Mouse (Mus musculus) thymus, postnatal 10 days (tissue): ENCODE data around the gene Orm2.

Experiments
- DNase-seq, 2 experiments: peaks; one replicate each; pipeline ENCODE4 v3.0.0; 2021; ENCODE audit warnings: low spot score in 2 of 2

The Orm2 gene

DNA sequence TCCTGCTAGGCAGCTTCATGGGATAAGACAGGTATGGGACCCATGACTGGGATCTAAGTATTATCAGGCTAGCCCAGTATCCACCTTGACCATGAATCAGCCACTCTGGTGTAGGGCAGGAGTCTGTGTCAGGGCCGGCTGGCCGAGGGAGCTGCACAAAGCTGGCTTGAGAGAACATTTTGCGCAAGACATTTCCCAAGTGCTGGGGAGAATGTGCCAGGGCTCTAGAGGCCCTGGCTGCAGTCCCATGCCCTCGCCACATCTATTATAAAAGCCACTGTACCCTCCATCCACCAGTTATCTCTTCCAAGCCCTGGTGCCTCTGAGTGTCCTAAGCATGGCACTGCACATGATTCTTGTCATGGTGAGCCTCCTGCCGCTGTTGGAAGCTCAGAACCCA, at the start of gene Orm2:
TSS of gene Orm2 (plus strand) at position 300 of the 400 bp plus-strand sequence.
- no peak for DNase-seq

DNA sequence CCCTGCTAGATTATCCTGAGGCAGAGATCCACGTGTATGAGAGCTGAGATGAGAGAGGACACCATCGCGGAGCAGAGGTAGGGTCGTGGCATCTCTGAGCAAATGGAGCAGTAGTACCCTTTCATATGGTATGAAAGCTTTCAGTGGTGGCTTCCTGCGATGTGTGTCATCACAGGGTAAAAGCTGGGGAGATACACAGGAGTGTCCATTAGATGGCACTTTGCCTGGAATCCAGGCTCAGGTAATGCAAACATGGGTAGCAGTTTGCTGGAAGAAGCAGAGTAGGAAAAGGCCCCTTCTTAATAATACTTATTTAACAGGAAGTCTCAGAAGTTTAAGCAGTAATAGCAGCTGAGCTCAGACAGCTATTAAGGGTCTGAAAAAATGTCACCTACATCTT, 48.2 kb upstream of the Orm2 start:
- no peak for DNase-seq

DNA sequence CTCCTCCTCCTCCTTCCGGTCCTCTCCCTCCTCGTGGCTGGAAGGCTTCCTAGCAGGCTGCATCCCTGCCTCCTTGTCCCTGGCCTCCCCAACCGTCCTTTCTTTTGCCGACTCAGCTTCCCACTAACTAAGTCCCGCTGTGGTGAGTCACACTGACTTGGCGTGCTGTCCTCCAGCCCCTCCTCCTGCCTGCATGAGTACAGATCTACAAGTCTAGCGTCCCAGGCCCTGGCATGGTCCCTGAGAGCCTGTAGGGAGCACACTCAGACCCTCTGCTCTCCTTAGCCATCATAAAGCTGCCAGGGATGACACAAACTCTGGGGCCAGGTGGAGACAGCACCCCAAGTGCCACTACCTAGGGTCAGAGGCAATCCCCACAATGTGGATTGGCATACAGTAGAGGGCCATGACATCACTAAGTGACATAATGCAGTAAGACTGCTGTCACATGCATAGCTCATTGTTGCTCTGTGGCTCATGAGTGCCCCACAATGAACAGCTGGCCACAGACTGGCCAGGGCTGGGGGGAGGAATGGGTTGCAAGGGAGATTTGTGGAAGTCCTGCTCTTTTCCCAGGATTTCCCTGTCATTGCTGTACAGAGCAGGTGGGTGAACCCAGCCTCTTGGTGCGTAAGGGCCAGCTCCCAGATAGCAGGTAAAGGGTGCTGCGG, 46.0 kb upstream of the Orm2 start:
- no peak for DNase-seq

DNA sequence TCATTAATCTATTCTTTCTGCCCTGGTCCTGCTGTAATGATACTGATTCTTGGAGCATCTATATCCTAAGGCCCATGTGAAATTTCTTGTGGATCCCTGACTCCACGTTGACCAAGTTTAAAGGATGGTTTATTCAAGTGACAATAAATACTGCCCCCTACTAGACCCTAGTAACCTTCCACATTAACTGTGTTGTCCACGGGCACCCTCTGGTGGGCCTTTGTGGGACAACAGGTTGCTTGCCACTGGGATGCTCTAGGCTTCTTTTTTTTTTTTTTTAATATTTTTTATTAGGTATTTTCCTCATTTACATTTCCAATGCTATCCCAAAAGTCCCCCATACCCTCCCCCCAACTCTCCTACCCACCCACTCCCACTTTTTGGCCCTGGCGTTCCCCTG, 42.7 kb upstream of the Orm2 start:
- DNase-seq: peak; percentile 44 to 70

DNA sequence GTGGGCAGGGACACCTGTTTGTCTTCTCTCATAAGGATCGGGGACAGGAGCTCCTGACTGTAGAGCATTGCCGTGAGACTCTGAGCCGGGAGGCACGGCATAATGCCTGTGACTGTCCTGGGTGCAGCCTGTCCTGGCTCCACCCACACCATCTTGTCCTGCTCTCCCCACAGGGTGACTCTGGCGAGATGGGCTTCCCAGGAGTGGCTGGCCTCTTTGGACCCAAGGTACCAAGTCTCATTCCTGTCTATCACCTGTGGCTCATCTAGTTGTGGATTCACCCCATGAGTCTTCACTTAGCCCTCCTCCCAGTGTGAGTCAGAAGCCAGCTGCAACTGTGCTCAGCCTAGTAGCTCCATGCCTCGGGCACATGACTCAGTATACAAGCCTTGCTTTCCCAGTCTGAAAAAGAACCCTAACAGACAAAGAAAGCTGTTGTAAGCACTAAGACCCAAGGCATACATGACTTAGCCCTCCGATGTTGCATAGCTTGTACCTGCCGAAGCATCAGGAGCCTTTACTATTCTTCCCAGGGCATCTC, 38.9 kb upstream of the Orm2 start:
- DNase-seq: no peak

DNA sequence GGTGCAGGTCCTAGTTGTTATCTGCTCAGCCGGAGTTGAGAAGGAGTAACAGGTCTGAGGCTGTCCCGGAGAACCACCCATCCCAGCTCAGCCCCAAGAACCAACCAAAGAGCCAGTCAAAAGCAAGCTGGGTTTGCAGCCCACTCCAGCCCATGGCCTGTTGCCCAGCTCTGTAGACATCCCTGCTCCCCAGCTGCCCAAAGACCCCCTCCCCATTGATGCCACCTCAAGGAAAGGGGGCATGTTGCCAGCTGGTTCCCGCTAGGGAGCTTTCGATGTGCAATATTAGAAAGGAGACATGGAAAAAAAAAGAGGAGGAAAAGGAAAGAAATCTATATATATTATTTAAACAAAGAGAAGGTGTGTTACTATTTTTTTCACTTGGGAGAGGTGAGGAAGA, 28.8 kb upstream of the Orm2 start:
- no peak for DNase-seq

DNA sequence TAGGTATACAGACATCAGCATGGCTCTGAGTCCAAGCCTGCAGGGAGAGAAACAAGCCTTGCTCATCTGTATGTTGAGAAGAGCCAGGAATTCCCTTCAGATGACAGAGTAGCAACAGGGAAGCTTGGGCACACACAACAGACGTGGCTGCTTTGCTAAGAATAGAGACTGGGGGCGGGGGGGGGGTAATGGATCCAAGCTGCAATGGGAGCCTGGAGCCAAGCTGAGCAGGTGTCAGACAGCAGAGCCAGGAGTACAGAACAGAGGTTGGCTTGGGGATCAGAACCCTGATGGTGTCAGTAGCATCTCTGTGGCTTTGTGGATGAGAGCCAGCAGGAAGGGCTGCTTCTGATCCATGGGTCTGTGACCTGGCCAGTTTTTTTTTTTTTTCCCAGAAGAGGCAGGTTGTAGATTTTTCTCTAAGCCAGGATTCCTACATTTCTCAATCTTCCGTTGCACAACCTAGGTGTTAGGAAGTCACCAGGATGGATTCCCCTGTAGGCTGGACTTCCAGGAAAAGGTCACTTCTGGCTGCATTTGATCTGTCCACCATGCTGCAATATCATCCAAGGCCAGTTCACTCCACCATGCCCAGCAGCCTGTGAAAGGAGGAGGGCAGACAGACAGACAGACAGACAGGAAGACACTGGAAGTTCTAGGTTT, 23.7 kb upstream of the Orm2 start:
- DNase-seq: no peak

DNA sequence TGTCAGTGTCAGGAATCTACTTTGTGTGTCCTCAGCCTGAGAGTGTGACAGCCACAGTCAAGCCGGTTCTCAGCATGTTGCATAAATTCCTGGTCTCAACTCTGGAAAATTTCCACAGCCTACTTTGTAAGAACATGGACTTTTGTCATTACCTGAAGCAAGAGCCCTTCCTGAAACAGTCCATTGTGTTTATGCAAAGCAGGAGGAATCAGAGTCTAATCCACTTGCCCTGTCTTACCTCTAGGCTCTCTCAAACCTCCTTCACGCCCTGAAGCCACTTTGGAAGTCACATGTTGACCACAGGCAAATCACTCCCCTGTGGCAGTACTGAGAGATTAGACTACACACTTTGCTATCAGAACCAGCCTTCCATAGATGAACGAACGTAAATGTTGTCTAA, 19.8 kb upstream of the Orm2 start:
- DNase-seq: no peak

DNA sequence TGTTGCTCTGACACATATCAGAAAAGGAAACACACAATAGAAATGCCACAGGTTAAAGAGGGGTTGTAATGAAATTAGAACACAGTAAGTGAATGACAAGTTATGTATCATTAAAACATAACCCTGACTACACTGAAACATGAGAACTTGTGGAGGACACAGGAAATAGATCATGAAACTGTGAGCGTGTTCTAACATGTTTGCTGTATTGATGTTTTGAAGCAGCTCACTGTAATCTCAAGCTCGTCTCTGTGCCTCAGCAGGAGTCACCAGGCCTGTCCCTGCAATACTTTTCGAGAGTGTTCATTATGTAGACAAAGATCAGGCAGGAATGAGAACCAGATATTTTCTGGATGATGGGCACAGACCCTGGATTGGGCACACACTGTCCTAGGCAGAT, 18.6 kb upstream of the Orm2 start:
- no peak for DNase-seq

DNA sequence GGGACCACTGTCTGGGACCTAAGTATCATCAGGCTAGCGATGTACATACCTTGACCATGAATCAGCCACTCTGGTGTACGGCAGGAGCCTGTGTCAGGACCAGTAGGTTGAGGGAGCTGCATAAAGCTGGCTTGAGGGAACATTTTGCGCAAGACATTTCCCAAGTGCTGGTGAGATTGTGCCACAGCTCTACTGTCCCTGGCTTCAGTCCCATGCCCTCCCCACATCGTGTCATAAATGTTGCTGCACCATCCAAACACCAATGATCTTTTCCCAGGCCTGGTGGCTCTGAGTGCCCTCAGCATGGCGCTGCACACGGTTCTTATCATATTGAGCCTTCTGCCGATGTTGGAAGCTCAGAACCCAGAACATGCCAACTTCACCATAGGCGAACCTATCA, 18.0 kb upstream of the Orm2 start, which contains the start of gene Orm1:
TSS of gene Orm1 (plus strand) at position 266 of the 400 bp plus-strand sequence.
- no peak for DNase-seq

DNA sequence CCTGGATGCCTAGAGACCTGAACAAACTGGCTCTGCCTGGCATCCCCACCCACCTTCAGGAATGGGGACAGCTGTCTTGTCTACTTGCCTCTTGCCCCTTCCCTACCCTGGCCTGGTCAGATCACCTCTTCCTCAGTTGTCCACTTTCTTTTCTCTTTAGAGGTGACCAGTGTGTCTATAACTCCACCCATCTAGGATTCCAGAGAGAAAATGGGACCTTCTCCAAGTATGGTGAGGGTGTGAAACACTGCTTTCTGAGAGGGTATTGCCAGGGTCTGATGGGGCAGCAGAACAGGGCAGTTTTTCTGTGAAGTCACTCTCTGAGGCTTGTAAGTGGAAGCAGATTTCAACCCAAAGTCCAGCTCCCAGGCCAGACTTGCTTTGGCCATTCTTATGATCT, 17.0 kb upstream of the Orm2 start:
- DNase-seq: no peak

DNA sequence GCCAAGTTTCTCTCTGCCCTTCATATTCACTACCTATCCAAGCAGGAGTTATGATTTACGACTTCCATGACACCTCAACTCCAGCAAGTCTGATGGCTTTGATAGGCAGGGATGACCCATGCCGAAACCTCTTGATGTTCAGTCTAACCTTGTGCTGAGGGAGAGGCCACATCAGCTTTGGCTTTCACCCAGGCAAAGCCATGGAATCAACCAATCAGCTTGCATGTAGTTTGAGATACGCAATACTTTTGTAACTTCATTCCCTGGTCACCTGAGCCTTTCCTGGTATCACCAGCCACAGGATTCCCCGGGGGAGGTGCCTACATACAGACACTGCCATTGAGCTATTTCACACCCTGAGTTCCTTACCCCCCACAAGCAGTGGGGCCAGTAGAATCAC, 15.6 kb upstream of the Orm2 start:
- no peak for DNase-seq

DNA sequence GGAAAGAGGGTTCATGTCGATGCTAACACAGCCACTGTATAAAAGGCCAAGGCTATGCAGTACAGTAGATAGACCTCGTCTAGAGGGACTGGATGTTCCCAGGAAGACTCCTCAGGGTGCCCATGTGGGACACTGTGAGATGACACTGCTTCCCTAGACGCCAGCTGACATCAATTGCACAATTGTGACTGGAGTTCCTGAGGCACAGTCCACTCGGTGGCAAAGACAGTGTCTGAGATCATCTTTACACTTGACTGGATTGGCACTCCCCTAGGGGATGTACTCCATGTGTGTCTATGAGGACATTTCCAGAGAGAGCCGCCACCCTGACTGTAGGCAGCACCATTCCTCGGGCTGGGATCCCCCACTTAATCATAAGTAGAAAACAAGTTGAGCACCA, 13.7 kb upstream of the Orm2 start:
- DNase-seq: no peak

DNA sequence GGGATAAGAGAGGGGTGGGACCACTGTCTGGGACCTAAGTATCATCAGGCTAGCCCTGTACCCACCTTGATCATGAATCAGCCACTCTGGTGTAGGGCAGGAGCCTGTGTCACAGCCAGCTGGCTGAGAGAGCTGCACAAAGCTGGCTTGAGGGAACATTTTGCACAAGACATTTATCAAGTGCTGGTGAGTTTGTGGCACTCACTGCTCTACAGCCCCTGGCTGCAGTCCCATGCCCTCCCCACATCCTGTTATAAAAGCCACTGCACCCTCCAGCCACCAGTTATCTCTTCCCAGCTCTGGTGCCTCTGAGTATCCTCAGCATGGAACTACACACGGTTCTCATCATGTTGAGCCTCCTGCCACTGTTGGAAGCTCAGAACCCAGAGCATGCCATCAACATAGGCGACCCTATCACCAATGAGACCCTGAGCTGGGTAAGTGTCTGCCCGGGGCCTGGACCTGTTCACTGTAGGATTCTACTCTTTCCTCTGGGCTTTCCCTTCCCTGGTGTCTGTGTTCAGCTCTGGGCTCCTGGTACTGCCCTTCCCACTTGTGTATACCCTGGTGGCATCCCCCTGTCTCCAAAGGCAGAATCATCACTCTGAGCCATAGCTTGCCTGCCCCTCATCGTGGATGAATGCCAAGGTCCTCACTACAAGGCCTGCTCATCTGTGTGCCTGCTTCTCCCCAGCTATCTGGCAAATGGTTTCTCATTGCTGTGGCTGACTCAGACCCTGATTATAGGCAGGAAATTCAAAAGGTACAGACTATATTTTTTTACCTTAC, 6.2 kb upstream of the Orm2 start, which contains the start of gene Orm3:
TSS of gene Orm3 (plus strand) at position 286 of the 789 bp plus-strand sequence.
- DNase-seq: no peak

DNA sequence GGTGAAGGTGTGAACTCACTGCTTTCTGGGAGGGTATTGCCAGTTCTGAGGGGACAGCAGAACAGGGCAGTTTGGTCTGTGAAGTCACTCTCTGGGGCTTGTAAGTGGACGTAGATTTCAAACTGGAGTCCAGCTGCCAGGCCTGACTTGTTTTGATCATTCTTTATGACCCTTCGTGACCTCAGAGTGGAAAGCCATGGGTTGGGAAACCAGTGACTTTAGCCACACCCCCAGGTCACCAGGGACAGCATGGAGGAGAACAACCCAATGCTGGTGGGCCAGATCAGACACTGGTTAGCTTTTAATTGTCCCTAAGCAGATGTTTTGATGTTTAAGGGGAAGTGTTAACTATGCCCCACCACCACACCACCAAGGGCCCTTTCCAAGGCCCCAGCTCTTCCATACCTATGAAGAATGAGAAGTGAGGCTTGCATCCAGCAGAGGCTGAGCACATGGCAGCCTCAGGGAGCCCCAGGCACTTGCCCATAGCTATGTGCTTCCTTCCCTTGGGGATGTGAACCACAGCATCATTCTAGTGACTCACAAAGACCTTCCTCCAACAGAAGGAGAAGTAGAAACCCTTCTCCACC, 5.2 kb upstream of the Orm2 start:
- no peak for DNase-seq

DNA sequence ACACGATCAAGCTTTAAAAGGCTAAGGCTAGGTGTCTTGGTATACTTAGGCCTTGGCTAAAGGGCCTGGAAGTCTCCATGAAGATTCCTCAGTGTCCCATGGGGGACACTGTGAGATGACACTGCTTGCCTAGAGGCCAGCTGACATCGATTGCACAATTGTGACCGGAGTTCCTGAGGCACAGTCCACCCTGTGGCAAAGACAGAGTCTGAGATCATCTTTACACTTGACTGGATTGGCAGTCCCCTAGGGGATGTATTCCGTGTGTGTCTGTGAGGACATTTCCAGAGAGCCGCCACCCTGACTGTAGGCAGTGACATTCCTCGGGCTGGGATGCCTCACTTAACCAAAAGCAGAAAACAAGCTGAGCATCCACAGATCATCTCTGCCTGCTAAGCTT, 2.4 kb upstream of the Orm2 start:
- no peak for DNase-seq

DNA sequence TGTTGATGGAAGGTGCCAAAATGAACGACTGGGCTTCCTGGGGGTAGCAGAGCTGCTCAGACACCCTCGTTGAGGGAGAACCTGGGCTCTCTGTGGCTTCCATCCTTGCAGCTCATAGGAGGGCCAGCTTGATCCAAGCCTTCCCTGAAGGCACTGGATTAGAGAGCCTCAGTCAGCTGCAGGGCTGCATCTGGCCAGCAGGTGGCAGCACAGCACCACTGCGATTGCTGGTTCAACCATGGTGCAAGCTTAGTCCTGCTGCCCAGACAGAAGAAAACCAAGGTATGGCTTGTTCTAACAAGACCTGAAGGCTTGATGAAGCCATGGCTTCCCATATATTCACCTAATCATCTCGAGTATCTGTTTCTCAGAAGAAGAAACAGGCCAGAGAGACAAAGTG, 6.3 kb downstream of the Orm2 start:
- DNase-seq: peak; percentile 70 to 87

DNA sequence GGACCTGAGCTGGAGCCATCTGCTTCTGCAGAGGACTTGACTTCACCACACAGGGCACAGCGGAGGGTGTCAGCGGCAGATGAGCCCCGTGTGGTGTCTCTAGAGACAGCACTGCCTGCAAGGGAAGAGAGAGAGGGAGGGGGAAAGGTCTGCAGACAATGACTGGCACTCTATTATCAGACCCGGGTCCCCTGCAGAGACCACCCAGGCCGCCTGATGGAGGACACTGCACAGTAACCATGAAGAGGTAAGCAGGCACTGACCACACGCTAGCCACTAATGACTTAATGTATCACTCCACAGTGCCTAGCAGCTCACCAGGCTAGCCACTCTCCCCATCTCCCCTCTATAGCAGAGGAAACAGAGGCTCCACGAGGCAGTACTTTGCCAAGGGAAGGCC, 8.6 kb downstream of the Orm2 start:
- DNase-seq: no peak

DNA sequence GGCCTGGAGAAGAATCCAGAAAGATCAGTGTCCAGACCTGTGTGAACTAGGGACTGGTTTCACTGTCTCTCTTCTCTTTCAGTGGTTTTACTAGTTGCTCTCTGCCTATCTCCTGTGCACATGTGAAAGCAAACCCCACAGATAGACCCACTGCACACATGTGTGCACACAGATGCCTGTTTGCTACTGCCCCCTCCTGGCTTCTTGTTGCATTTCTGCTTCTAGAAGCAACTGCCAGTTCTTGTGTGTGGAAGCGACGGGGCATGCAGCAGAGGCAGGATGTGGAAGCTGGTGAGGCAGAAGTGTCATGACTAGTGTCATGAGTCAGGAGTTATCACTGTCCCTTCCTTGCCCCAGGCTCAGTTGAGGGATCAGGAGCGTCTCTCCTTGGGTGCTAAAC, 9.6 kb downstream of the Orm2 start:
- peak; percentile 49 to 72 for DNase-seq

DNA sequence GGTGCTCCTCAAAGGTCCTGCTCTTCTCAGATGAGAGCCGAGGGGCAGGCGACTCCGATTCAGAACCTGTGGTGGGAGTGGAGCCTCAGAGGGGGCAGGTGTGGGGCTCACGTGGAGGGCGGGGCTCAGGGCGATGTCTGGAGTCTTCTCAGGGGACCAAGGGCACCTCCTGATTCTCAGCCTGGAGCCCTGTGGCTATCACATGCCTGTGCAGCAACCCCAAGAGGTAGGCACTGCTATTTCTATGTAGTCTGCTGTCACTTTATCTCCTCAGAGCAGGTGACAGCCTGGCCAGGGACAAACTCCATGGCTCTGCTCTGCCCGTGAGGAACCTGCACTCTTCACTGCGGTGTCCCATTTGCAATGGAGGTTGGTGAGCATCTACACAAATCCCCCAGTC, 11.2 kb downstream of the Orm2 start:
- no peak for DNase-seq

DNA sequence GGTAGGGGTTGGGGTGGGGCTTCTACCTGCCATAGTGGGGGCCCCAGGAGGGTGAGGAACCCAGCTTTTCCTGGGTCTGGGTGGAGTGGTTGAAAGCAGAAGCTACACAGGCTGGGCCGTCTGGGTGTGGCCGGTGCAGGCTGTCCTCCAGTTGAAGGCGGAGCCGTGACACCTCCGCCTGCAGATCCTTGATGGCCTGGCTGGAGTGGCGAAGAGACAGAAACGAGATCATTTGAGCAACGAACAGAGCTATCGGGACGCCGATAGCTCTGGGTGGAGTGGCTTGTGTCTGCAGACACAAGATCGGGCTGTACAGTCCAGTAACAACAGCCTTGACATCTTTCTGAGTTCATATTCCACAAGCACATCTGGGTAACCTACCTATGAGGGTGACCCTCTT, 12.1 kb downstream of the Orm2 start:
- no peak for DNase-seq

DNA sequence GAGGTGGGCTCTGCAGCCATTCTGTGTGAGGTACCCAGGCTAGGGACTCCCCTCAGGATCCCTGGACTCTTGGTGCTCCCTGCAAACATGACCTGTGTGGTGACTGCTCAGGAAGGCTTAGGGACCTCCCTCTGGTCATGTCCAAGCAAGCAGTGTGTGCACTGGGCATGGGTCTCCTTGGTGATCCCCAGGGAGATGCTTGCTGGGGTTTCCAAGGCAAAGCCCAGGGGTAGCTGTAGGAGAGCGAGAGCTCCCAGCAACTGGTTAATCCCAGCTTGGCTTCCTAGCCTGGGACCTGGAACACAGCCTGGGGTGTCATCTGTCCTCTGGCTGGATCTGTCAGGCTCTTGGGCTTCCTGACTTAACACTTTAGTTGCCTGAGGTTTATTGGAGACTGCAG, 13.1 kb downstream of the Orm2 start:
- no peak for DNase-seq
